Mouse (Mus musculus) bone marrow macrophage, adult 2 months (primary cell): Measurements from ENCODE around the gene Rpl11.

Experiments used
- CTCF ChIP-seq: IDR thresholded peaks from 2 replicates; pipeline ENCODE4 v1.5.1; 2012; ENCODE audit warnings: low read depth, mild to moderate bottlenecking, low read length, moderate library complexity
- POLR2A ChIP-seq: IDR thresholded peaks from 2 replicates; pipeline ENCODE4 v1.6.1; 2012; ENCODE audit warnings: mild to moderate bottlenecking, low read depth, low read length, borderline replicate concordance

DNA sequence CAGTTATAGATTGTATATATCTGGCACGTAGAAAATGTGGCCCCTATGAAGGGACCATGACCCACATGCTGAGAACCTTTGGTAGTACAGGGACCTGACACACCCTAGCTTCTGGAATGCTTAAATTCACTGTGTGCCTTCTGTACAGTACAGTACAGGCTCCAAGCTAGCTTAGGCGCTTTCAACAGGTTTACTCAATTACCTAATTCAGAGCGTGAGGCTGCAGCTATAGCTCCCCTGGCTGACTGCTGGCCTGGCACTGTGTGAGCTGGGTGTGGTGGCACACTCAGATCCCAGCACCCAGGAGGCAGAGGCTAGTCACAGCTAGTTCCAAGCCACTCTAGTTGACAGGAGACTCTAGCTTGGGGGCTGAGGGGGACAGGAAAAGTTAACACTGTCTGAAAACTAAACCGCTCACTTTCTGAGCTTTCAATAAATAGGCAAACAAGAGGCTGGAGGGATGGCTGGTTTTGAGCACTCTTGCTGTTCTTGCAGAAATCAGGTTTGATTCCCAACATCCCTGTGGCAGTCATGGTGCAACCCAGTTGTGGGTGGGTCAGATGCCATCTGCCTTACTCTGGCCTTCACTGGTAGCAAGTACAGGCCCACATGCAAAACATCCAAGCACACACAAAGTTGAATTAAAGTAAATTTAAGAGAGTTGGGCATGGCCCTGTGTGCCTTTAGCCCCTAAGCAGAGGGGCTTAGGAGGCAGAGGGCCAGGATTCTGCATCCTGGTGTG, 4.8 kb downstream of the Rpl11 start:
- no peak for TF ChIP-seq CTCF
- TF ChIP-seq POLR2A, result no peak
